Mouse (Mus musculus) testis, adult 2 months (tissue): ENCODE data around the gene Mast4. TPM values are rescaled to one million over a fixed set of nuclear protein-coding genes. Genes with fewer than 3 reads are reported as not detected.

ENCODE experiments used
- H3K27ac ChIP-seq: fragments of 200-500 bp; 2 replicates; pipeline ENCODE4 v1.5.1; 2012; ENCODE audit warnings: low read depth, low read length; ENCODE audit not compliant: control insufficient read depth, insufficient read depth
- H3K27me3 ChIP-seq: fragments of 200-500 bp; 2 replicates; pipeline ENCODE4 v1.6.1; 2012; ENCODE audit warnings: mild to moderate bottlenecking, low read length, moderate library complexity; ENCODE audit not compliant: control insufficient read depth, insufficient read depth
- H3K36me3 ChIP-seq: fragments of 200-500 bp; 2 replicates; pipeline ENCODE4 v1.6.1; 2012; ENCODE audit warnings: mild to moderate bottlenecking, low read length; ENCODE audit not compliant: control insufficient read depth, insufficient read depth
- H3K4me1 ChIP-seq: fragments of 200-500 bp; 2 replicates; pipeline ENCODE4 v1.6.1; 2012; ENCODE audit warnings: low read length; ENCODE audit not compliant: control insufficient read depth, insufficient read depth
- H3K4me3 ChIP-seq: fragments of 200-500 bp; 2 replicates; pipeline ENCODE4 v1.5.1; 2012; ENCODE audit warnings: low read depth, mild to moderate bottlenecking, low read length, moderate library complexity, mixed read lengths; ENCODE audit not compliant: control insufficient read depth
- CTCF ChIP-seq: fragments of 200-500 bp; IDR thresholded peaks from 2 replicates; pipeline ENCODE4 v1.5.1; 2012; ENCODE audit warnings: low read depth, mild to moderate bottlenecking, inconsistent platforms, low read length, moderate library complexity; ENCODE audit not compliant: control insufficient read depth, insufficient read depth, insufficient replicate concordance
- POLR2A ChIP-seq: fragments of 200-500 bp; IDR thresholded peaks from 2 replicates; pipeline ENCODE4 v1.6.1; 2012; ENCODE audit warnings: low read depth, mild to moderate bottlenecking, inconsistent platforms, low read length, moderate library complexity; ENCODE audit not compliant: control insufficient read depth
- polyA plus RNA-seq: library from polyadenylated mRNA; depleted of rRNA; stranded (reverse); fragments of >200 nt; gene quantifications from 2 replicates; pipeline ENCODE4 v1.2.3, GENCODE M21; 2012

Mast4 gene
- polyA plus RNA-seq, 1 experiment: 5.3 TPM

DNA sequence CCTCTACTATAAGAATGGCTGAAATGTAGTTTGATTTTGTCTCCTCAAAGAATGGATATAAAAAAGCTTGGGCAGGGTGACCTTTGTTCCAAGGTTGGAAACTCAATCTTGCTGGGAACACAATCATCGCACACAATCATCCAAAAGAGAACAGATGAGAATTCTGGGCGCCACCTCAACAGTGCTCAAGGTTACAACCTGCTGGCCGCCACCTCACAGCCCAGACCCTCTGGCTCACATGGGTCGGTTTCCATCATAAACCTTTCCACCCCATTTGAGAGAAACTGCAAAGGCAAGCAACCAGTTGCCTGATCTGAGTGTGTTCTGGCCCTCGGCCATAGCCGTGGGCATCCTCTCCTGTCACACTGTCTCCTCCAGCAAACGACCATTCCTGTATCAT, 414.6 kb downstream of the Mast4 start:
- TF ChIP-seq CTCF: no peak
- no peak for TF ChIP-seq POLR2A
- Histone ChIP-seq H3K27me3 (no peaks in the 10 kb centered on the region), H3K4me3 (no peak overlapping the region), H3K27ac (no peak overlapping the region), H3K36me3 (no peaks in the 10 kb centered on the region), H3K4me1 (no peaks in the 10 kb centered on the region)

GRCm38 (mm10) chr13:102918616-102919015, 415.7 kb downstream of the Mast4 start:
- Histone ChIP-seq H3K4me1 (no peaks in the 10 kb centered on the region), H3K27me3 (no peaks in the 10 kb centered on the region), H3K36me3 (no peaks in the 10 kb centered on the region), H3K4me3 (no peak overlapping the region), H3K27ac (no peak overlapping the region)
- TF ChIP-seq POLR2A (no peak), CTCF (no peak)

DNA sequence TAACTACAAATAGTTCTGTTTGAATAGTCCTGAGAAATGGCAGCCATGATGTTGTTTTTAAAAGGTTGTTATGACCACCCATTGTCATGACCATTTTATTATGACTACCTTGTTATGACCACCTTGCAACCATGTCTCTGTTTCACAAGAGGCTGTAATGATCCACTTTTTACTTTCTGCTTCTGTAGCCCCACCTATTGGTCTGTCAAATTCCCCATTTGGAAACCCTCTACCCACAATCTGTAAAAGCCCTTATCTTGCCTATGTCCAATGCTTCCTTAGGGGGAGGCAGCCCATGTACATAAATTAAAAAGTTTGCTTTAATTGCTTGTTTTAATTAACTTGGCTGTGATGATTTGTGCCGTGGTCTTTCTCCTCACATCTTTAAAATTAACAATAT, 419.0 kb downstream of the Mast4 start:
- Histone ChIP-seq H3K36me3 (no peaks in the 10 kb centered on the region), H3K27me3 (no peaks in the 10 kb centered on the region), H3K4me3 (no peak overlapping the region), H3K27ac (no peak overlapping the region), H3K4me1 (no peaks in the 10 kb centered on the region)
- TF ChIP-seq CTCF (no peak), POLR2A (no peak)

DNA sequence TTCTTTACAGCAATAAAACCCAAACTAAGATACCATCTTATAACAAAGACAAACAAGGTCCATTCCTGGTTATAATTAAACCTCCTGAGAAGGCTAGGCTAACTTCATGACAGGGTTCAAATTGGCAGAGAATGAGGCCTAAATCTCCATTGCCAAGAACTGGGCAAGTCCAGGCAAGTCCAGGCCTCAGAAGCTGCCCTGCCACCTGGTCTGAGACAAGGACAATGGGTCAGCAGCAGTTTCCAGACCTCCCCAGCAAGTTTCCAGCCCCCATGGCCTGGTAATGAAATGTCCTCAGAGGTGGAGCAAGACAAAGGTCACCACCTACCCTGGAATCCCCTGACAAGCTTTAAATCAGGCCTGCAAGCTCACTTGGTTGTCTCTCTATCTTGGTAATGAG, 419.5 kb downstream of the Mast4 start:
- Histone ChIP-seq H3K27me3 (no peaks in the 10 kb centered on the region), H3K4me1 (no peaks in the 10 kb centered on the region), H3K4me3 (peak overlapping the region; percentile 6; the same call in 1 of the 2 replicates), H3K27ac (no peak overlapping the region), H3K36me3 (no peaks in the 10 kb centered on the region)
- TF ChIP-seq POLR2A (no peak), CTCF (no peak)

DNA sequence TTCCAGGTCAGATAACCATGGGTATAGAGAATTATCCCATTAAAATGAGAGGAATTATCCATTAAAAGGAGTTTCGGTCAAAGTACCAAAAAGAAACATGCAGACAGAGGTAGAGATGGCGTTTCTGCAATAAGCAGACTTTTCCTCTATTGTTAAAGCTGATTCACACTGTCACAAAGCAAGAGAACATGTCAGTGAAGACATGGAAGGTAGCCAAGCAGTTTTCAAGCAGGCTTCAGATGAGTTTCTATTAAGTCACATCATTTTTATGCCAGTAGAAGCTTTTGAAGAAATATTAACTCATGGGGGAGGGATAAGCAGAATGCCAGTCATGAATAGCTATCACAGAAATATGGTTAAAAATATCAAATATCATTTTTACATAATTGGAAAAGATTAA, 420.4 kb downstream of the Mast4 start:
- H3K4me3 ChIP-seq: no peak overlapping the region
- no peak overlapping the region for H3K27ac ChIP-seq
- no peaks in the 10 kb centered on the region for H3K4me1 ChIP-seq
- no peak for TF ChIP-seq CTCF
- TF ChIP-seq POLR2A: no peak
- no peaks in the 10 kb centered on the region for H3K36me3 ChIP-seq
- no peaks in the 10 kb centered on the region for H3K27me3 ChIP-seq

GRCm38 (mm10) chr13:102912867-102913266, 421.4 kb downstream of the Mast4 start:
- H3K4me3 ChIP-seq: no peak overlapping the region; the same call in 1 of the 2 replicates
- H3K4me1 ChIP-seq: no peaks in the 10 kb centered on the region
- TF ChIP-seq POLR2A: no peak
- no peak for TF ChIP-seq CTCF
- H3K27me3 ChIP-seq: no peaks in the 10 kb centered on the region
- H3K27ac ChIP-seq: no peak overlapping the region
- no peaks in the 10 kb centered on the region for H3K36me3 ChIP-seq

GRCm38 (mm10) chr13:102909654-102910418, 424.5 kb downstream of the Mast4 start:
- H3K36me3 ChIP-seq: no peaks in the 10 kb centered on the region

More at GRCm38 (mm10) chr13:102909654-102910418, 424.5 kb downstream of the Mast4 start:
- H3K4me3 ChIP-seq: no peak overlapping the region
- peaks cover 7% of the 10 kb centered on the region for H3K4me1 ChIP-seq
- H3K27ac ChIP-seq: no peak overlapping the region
- TF ChIP-seq POLR2A (no peak), CTCF (no peak)
- no peaks in the 10 kb centered on the region for H3K27me3 ChIP-seq
